Mouse (Mus musculus): ENCODE results near the gene Madd.

DNA sequence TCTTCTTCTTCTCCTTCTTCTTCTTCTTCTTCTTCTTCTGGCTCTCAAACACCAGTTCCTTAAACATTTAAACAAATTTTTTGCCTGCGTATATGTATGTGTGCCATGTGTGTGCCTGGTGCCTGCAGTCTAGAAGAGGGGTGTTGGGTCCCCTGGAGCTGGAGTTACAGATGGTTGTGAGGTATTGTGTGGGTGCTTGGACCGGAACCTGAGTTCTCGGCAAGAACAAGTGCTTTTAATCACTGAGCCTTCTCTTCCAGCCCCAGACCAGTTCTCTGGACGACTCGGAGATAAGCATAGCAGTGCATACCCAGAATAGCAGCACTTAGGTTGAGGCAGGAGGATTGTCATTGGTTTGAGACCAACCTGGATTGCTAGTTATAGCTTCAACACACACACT is 66.8 kb downstream of the Madd start:
- TF ChIP-seq CTCF (IDR thresholded peaks at IDR 0.05; ENCODE audit: insufficient read depth, low read depth, low read length) (no peak), POLR2A (IDR thresholded peaks at IDR 0.05; ENCODE audit: insufficient read depth, low read depth, low read length) (no peak)
